In the genomic region with DNA sequence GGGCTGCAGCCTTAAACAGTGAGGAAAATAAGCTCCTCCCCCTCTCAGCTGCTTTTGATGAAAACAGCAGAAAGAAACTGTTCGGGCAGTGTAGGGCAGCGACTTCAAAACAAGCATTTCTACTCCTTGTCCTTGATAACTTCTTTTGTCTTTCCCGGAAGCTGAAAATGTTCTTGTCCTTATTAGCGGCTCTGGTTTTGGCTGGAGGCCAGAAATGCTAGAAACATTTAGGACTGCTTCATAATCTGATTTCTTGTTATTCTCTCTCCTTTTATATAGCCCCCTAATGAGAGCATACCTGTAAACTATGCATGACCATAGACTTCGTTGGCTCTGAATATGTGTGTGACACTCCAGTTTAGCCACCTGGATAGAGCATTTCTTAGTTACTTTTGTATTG, we compare ENCODE assay signal across 12 mouse cellular contexts.
"Had no signal": no experiment of that assay in that cellular context is flagged by ENCODE, and none has a peak within 500 bp of the region (broad histone marks: within the 10 kb centered on the region; RNA-seq: fewer than 3 reads in every experiment).

No protein-coding gene starts in this region.

- ATAC-seq: intestine, embryonic 16.5 days; liver, embryonic 12.5 days had no signal

- H3K27me3 ChIP-seq: limb, embryonic 15.5 days; liver, embryonic 12.5 days; neural tube, embryonic 15.5 days; stomach, embryonic 15.5 days had no signal

- H3K4me2 ChIP-seq: limb, embryonic 15.5 days; liver, embryonic 12.5 days; neural tube, embryonic 15.5 days; stomach, embryonic 15.5 days had no signal

- H3K9ac ChIP-seq: limb, embryonic 15.5 days; liver, embryonic 12.5 days; neural tube, embryonic 15.5 days; stomach, embryonic 15.5 days had no signal

- H3K4me1 ChIP-seq: limb, embryonic 15.5 days; liver, embryonic 12.5 days; midbrain, embryonic 10.5 days; neural tube, embryonic 15.5 days; stomach, embryonic 15.5 days had no signal

- H3K9me3 ChIP-seq: limb, embryonic 15.5 days; liver, embryonic 12.5 days; midbrain, embryonic 10.5 days; neural tube, embryonic 15.5 days; stomach, embryonic 15.5 days had no signal

- H3K27ac ChIP-seq: limb, embryonic 15.5 days; liver, embryonic 12.5 days; midbrain, embryonic 10.5 days; neural tube, embryonic 15.5 days; stomach, embryonic 15.5 days had no signal

- H3K4me3 ChIP-seq: limb, embryonic 15.5 days; liver, embryonic 12.5 days; midbrain, embryonic 10.5 days; myocyte; neural tube, embryonic 15.5 days; stomach, embryonic 15.5 days had no signal

- H3K36me3 ChIP-seq: limb, embryonic 15.5 days; liver, embryonic 12.5 days; midbrain, embryonic 10.5 days; neural tube, embryonic 15.5 days; stomach, embryonic 15.5 days had no signal

- DNase-seq: lung, postnatal 4 days; midbrain, embryonic 14.5 days; right cerebral cortex, postnatal 14 days; thymus, adult 2 months; thymus, postnatal 25 days had no signal
